Mouse (Mus musculus) brain, embryonic 14.5 days (tissue): ENCODE measurements at regions not wholly inside any gene's neighbourhood (a gene's known extent, or its start where the extent isn't known, plus 50 kb on each side); places are given as distances from the start of the nearest gene placed in this dataset.

Experiments used
- DNase-seq: peaks from one replicate; pipeline ENCODE4 v3.0.0-alpha.2; 2011; ENCODE audit warnings: low read depth
- CTCF ChIP-seq: fragments of 200-500 bp; IDR thresholded peaks from 2 replicates; pipeline ENCODE4 v1.5.1; 2012; ENCODE audit warnings: inconsistent platforms, mild to moderate bottlenecking, moderate library complexity, borderline replicate concordance; ENCODE audit not compliant: insufficient read depth, insufficient read length; ENCODE audit errors: extremely low read depth
- POLR2A ChIP-seq: fragments of 200-500 bp; IDR thresholded peaks from 2 replicates; pipeline ENCODE4 v1.6.1; 2012; ENCODE audit warnings: mild to moderate bottlenecking, inconsistent platforms, borderline replicate concordance; ENCODE audit not compliant: poor library complexity, insufficient read depth, insufficient read length, severe bottlenecking; ENCODE audit errors: extremely low read depth

DNA sequence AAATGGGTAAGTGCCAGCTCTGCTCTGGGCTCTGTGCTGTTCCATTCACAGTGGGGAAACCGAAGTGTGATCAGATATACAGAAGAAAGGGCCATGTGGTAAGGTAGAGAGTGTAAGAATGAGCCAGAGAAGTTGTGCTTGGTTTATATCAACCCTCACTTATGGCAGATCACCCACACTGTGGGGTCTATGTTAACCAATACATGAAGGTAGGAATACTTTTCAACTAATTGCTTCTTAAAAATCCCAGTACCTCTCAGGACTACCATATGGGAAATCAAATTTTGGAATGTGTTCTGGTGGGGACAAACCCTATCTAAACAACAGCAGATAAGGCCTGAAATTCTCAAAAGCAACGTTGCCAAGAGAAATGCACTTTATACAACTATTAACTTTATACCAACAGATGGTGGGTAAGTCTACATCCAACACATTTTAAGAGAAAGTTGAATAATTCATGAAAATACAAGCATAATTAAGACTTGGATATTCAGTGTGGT lies 314.7 kb upstream of the 2610001J05Rik start:
- DNase-seq: peak; percentile 80
- TF ChIP-seq CTCF (no peak), POLR2A (no peak)

DNA sequence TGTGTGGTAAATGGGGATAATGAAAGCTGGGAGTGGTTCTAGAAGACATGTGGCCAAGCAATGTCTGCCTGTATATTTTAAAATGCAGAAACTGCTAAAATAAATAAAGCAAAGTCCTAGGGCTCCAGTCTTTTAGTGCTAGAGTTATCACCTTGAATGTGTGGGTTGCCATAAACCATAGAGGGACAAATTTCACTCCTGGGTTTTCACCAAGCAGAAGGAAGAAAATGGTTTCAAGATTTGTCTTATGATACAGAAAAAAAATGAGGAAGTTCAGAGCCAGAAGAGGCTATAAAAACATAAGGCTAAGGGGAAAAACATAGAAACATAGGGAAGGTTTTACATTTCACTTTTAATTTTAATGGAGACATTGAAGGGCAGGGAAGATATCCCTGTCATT lies 276.1 kb upstream of the 2610001J05Rik start:
- no peak for DNase-seq
- no peak for TF ChIP-seq POLR2A
- no peak for TF ChIP-seq CTCF

DNA sequence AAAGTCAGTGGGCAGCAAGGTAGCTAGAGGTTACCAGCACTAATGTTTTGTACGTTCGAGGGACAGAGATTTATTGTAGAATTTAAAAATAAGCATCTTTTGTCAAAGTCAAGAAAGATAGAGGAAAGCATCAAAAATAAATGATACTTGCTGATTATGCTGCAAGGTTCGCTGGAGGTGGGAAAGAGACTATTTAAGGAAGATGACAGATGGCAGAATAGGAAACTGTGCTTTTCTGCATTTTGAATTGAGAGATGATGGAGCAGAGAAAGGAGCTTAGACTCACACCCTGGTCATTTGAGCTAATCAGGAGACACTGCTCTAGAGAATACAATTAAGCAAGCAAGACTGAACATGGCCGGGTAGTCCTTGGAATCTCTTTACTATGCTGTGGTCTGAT lies 275.1 kb upstream of the 2610001J05Rik start:
- DNase-seq: no peak
- TF ChIP-seq CTCF: no peak
- TF ChIP-seq POLR2A: no peak

DNA sequence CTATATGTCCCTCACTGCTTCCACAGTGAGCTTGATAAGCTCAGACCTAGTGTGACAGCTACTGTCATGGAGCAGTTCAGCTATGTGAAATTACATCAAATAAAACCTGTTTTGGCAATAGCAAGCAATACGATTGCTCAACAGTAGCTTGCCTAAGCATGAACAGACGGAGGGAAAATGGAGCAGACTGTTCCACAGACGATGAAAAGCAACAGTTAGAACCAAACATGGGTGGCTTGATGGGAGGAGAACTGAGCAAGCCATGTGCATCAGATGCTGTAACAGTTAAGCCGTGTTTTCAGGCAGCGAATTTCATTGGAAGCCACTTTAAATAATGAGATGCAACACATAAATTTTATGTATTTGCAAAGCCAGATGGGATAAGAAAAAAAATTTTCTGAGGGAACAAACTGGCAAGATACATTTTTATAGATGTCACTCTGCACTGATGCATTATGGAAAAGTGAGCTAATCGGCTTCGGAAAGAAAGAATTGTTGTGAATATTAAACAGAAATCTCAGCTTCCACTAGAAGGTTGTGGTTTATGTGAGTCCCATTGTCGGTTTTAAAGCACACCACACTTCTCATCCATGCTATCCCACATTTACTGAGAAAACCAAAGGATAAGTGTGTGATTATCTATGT lies 270.9 kb upstream of the 2610001J05Rik start:
- TF ChIP-seq CTCF: no peak
- TF ChIP-seq POLR2A: no peak
- DNase-seq: peak; percentile 89

DNA sequence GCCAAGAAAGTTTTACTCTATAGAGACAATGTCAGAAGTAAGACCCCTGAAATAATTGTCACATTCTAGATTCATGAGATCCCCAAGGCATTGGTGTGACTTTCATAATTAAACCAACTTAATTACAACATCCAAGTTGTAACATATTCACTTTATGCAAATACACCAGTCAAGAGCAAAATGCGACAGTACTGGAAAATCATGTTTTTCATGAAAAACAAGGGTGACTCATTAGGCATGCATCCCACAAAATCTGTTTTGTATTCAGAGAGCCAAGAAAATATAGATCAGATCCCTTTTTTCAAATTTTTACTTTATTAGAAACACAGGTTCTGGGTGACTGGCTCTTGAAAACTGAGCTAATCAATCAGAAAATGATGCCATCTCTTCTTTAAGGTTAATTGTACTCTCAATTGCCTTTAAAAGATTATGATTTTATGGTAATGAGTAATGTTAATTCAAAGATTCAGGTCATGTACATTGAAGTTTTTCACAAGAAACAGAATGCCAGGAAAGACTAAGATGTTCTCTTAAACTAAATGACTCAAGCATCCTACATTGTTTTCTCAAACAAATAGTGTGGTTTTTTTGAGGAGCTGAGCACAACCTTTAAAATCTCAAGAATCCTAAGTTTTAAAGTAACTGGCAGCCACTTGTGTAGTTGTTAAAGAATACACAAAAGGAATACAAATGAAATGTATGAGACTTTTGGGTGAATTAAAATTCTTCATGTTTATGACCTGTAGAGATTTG lies 259.2 kb upstream of the 2610001J05Rik start:
- peak; percentile 47 for DNase-seq
- TF ChIP-seq CTCF (no peak), POLR2A (no peak)

DNA sequence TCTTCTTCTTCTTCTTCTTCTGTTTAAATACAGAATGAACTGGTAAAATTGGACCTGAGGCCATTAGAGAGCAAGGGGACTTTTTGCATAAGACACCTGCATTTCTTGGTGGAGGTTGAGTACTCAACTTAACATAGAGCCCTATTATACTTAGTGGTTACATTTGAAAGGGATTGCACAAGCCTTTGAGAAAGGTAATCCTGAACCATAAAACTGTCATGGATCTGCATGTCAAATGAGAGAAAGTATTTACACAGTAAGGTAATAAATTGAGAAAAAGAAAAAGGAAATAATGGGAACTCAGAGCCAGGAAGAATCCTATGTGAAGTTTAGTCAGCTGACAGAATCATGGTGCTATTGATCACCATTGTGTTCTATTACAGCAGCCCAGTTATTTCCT lies 258.1 kb upstream of the 2610001J05Rik start:
- DNase-seq: no peak
- TF ChIP-seq POLR2A (no peak), CTCF (no peak)

DNA sequence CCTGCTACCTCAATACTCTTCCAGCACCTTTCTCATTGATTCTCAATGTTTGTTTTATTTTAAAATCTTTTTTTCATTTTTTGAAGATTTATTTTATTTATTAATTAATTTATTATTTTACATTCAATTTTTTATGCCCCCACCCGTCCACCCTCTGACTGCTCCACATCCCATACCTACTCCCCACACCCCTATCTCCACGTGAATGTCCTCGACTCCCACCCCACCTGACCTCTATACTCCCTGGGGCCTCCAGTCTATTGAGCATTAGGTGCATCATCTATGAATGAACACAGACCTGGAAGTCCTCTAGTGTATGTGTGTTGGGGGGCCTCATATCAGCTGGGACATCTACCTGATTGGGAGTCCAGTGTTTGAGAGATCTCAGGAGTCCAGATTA lies 251.0 kb upstream of the 2610001J05Rik start:
- TF ChIP-seq CTCF (no peak), POLR2A (no peak)
- DNase-seq: no peak

DNA sequence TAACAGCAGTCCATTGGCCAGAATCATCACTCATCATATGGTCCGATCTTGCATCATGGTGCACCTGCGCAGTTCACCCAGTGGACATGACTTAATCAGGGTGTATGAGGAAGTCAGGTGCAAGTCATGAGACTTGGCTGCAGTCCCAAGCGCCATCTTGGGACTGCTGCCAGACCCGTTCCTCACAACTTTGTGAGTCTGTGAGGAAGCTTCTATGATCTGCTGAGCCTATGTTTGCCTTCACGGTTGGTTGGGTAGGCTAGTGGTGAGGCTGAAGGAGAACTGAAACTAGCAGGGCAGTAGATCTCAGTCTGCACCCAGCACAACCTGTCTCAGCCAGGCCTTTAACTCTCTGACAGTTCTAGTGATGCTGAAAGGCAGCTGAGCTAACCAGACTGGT lies 250.2 kb upstream of the 2610001J05Rik start:
- TF ChIP-seq POLR2A: no peak
- no peak for TF ChIP-seq CTCF
- no peak for DNase-seq

DNA sequence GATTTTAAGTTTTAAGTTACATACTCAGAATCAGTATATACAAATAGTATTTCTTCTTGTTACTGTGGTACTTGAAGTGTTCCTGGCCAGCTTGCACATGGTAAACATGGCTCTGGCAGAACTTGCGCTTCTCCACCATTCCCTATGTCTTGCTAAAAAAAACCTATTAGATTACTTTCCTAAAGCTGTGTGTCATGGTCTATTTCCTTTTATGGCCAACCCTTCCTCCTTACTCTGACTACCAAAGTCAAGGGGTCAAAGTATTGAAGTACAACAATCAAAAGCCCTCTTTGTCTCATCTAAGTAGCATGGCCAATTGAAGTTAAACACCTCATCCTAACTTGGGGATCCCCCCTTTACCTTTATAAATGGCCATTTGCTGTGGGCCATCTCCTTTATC lies 223.6 kb upstream of the 2610001J05Rik start:
- no peak for DNase-seq
- no peak for TF ChIP-seq CTCF
- TF ChIP-seq POLR2A: no peak

DNA sequence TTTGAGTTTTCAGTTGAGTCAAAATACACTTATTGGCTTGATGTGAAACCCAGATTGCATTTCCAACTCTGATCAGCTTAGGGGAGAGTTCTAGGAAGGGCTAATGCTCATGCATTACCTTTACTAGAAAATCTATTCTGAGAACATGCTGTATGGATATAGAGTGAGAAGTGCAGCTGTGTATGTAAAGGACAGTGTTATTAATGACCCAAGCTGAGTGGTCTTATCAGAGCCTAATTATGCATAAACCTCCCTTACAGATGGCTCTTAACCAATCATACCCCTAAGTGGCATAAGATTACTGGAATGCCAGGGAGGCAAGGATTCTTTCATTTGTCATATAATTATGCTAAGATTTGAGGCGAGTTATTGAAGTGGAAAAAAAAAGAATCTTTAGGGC lies 210.6 kb upstream of the 2610001J05Rik start:
- no peak for TF ChIP-seq POLR2A
- no peak for TF ChIP-seq CTCF
- peak; percentile 4 for DNase-seq

DNA sequence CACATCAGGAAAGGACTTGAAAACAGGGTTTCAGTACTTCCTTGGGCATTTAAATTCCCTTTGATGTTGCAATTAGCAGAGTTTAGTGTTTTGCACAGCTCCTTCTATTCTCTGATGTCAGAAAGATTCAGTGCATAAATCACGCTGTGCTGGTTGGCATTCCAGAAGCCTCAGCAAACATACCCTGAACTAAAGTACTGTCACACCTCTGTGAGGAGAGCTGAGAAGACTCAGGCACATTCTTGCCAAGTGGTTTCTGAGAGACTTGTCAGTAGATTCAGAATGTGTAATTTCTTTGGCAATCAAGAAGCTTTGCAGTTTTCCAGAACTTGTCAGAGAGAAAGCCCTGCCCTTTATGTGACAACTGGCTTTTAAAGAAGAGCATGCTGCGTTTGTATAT lies 192.4 kb upstream of the 2610001J05Rik start:
- TF ChIP-seq CTCF: no peak
- TF ChIP-seq POLR2A: no peak
- peak; percentile 51 for DNase-seq

DNA sequence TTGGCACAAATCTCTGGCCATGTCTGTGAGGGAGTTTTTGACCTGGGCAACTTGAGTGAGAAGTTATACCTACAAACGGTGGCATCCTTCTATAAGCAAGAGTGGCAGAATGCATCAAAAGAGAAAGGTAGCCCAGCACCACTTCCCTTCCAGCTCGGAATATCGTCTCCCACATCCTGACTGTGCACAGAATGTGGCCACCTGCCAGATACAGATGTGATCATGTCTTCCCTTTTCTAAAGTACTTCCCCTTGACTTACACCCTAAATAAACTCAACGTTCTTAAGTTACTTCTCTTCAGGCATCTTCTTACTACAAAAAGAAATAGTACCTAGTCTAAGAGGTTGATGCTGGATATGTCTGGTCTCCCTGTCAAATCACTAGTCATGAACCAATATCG lies 175.2 kb upstream of the 2610001J05Rik start:
- DNase-seq: no peak
- no peak for TF ChIP-seq POLR2A
- TF ChIP-seq CTCF: no peak

DNA sequence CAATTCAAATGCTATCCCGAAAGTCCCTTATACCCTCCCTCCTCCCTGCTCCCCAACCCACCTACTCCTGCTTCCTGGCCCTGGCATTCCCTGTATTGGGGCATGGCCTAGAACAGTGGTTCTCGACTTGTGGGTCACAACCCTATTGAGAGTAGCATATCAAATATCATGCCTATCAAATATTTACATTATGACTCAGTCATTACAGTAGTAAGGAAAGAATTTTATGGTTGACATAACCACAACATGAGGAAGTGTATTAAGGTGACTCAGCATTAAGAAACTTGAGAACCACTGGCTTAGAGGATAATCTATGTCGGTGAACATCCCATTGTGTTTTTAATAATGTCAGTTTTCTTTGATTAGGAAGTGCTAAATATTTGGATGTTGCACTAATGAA lies 173.3 kb upstream of the 2610001J05Rik start:
- no peak for TF ChIP-seq CTCF
- TF ChIP-seq POLR2A: no peak

DNA sequence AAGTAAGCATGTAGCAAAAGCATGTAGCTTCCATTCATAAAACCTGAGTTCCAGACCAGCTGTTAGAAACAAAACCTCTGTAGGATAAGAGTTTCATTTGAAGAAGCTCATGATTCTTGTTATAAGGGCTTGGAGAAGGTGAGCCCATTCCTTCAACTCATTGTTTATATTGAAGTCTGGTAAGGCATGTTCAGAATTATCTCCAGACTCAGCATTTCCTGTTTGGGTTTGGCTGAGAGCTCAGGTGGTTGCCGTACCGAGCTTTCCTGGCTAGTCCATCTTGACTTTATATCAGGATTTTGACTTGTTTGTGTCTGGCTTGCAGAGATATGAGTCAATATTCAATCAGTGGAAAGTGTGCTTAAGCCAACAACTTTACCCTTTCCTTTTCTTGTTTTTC lies 154.6 kb upstream of the 2610001J05Rik start:
- DNase-seq: no peak
- TF ChIP-seq CTCF (no peak), POLR2A (no peak)

More for the DNA sequence above, 173.3 kb upstream of the 2610001J05Rik start:
- no peak for DNase-seq

DNA sequence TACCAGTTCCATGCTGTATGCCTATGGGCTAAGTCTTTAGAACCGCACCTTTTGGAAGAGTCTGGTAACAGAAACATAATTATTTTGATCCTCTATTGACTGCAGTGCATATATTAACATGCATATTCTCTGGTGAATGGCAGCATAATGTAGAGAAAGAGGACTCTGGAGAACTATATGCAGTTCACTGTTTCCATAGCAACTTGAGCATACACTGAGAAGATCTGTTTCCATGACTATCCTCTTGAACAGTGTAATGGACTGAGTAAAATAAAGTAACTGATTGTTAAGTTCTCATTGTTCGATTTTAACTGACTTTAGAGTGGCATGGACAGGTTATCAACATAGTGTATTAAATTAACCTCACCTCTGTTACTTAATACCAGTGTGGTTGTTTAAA lies 147.6 kb upstream of the 2610001J05Rik start:
- DNase-seq: peak; percentile 76

More for the DNA sequence above, 147.6 kb upstream of the 2610001J05Rik start:
- no peak for TF ChIP-seq CTCF
- TF ChIP-seq POLR2A: no peak
